Mouse (Mus musculus) lung, embryonic 16.5 days (tissue): ENCODE data around the gene Tes. TPM values are rescaled to one million over a fixed set of nuclear protein-coding genes. Genes with fewer than 3 reads are reported as not detected.
A peak's percentile ranks its signal among the peaks of the same experiment; 100 is the strongest.

Experiments used
- ATAC-seq: fragments of 200-750 bp; cut with Nextera tagmentation; 2 replicates; pipeline ENCODE4 v1.8.0; 2017; ENCODE audit warnings: low read depth, mild to moderate bottlenecking, moderate library complexity
- H3K27ac ChIP-seq: fragments of 300-500 bp; sonication (generic); 2 replicates; pipeline ENCODE4 v1.5.1; 2014; ENCODE audit warnings: mild to moderate bottlenecking, control low read depth, low read length
- H3K27me3 ChIP-seq: fragments of 300-500 bp; sonication (generic); 2 replicates; pipeline ENCODE4 v1.6.1; 2014; ENCODE audit warnings: low read depth, low read length, mixed read lengths; ENCODE audit not compliant: control insufficient read depth, insufficient read depth
- H3K36me3 ChIP-seq: fragments of 300-500 bp; sonication (generic); 2 replicates; pipeline ENCODE4 v1.6.1; 2014; ENCODE audit warnings: low read length; ENCODE audit not compliant: control insufficient read depth, insufficient read depth
- H3K4me1 ChIP-seq: fragments of 300-500 bp; sonication (generic); replicated peaks from 2 replicates; pipeline ENCODE4 v1.6.1; 2014; ENCODE audit warnings: low read length, mixed read lengths; ENCODE audit not compliant: control insufficient read depth, insufficient read depth
- H3K4me2 ChIP-seq: fragments of 300-500 bp; sonication (generic); 2 replicates; pipeline ENCODE4 v1.6.1; 2014; ENCODE audit warnings: low read depth, low read length, control low read depth
- H3K4me3 ChIP-seq: fragments of 300-500 bp; sonication (generic); 2 replicates; pipeline ENCODE4 v1.5.1; 2014; ENCODE audit warnings: mild to moderate bottlenecking, low read length, control low read depth
- H3K9ac ChIP-seq: fragments of 300-500 bp; sonication (generic); 2 replicates; pipeline ENCODE4 v1.6.1; 2014; ENCODE audit warnings: low read length, control low read depth
- H3K9me3 ChIP-seq: fragments of 300-500 bp; sonication (generic); 2 replicates; pipeline ENCODE4 v1.6.1; 2016; ENCODE audit warnings: low read length; ENCODE audit not compliant: control insufficient read depth
- WGBS: fragments of 180-500 bp; shearing (Covaris S2); extraction: QIAGEN DNeasy Blood & Tissue Kit; methylation state at CpG from one replicate; pipeline ENCODE4 v1.1.7; 2014; 5-methylcytosine and 5-hydroxymethylcytosine counted together
- polyA plus RNA-seq: library from polyadenylated mRNA; unstranded; fragments of >200 nt; fragmentation: Nextera tagmentation; extraction: Ambion mirVana; gene quantifications from 2 replicates; pipeline ENCODE4 v1.2.1, GENCODE M21; 2015

Tes gene
- polyA plus RNA-seq, 1 experiment from 2014 or later, result 66.3 TPM

DNA sequence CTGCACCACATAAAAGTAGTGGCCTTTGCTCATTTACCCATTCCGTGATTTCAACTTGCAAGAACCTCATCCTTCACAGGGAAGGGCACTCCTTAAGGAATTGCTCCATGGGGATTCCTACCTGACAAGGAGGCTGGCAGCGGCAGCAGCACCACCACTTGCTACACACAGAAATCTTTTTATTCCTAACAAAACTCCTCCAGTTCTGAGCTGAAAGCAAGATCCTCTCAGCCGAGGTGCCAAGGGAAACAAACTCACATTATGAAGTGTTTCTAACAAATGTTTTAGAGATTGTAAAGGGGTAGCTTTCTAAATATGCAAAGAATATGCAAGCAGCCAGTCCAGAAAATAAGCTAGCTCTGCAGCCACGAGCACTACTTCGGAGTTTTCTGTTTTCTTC, 49.6 kb downstream of the Tes start:
- no peak overlapping the region for H3K9ac ChIP-seq
- 46% methylated on average over 5 of the region's 5 CpGs for WGBS
- ATAC-seq, result peak; percentile 47
- no peaks in the 10 kb centered on the region for H3K9me3 ChIP-seq
- H3K4me3 ChIP-seq, result no peak overlapping the region
- H3K27me3 ChIP-seq, result no peaks in the 10 kb centered on the region
- peak overlapping the region; percentile 1; the same call in 1 of the 2 replicates for H3K27ac ChIP-seq
- no peak overlapping the region for H3K4me2 ChIP-seq
- H3K4me1 ChIP-seq, result peaks cover 9% of the 10 kb centered on the region
- no peaks in the 10 kb centered on the region for H3K36me3 ChIP-seq

DNA sequence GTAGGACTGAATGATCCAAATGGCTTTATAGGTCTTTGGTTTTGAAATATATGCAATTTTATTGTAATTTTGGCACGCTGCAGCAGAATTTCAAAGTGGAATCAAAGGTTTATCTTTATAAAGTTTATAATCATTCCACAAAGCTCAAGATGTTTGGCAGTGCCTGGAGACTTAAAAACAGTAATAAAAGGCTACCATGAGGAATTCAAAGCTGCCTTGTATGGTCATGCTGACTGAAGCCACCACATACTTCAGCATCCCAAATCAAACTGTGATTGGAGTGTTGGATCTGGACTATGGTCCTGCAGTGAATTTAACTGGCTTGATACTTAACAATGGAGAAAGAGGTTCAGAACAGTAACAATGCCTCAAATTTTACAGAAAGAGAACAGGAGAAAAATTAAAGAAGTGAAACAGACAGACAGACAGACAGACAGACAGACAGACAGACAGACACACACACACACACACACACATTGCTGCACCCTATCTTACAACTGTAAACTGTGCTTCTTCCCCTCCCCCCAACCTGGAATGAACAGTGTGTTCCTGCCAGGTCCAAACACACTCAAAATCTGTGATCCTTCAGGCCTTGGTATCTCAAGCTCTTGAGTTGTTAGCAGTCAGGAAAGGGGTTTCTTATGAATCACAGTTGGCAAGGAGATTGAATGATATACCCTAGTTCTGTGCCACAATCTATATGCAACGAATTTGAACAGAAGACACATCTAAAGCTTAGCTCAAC, 50.3 kb downstream of the Tes start:
- 46% methylated on average over 2 of the region's 2 CpGs for WGBS
- H3K4me2 ChIP-seq, result no peak overlapping the region
- H3K4me1 ChIP-seq, result peaks cover 9% of the 10 kb centered on the region
- no peak overlapping the region for H3K9ac ChIP-seq
- no peaks in the 10 kb centered on the region for H3K36me3 ChIP-seq
- peak overlapping the region; percentile 27 for H3K27ac ChIP-seq
- ATAC-seq, result peak; percentile 72; the same call in 1 of the 2 replicates
- no peaks in the 10 kb centered on the region for H3K27me3 ChIP-seq
- H3K9me3 ChIP-seq, result no peaks in the 10 kb centered on the region
- no peak overlapping the region for H3K4me3 ChIP-seq

DNA sequence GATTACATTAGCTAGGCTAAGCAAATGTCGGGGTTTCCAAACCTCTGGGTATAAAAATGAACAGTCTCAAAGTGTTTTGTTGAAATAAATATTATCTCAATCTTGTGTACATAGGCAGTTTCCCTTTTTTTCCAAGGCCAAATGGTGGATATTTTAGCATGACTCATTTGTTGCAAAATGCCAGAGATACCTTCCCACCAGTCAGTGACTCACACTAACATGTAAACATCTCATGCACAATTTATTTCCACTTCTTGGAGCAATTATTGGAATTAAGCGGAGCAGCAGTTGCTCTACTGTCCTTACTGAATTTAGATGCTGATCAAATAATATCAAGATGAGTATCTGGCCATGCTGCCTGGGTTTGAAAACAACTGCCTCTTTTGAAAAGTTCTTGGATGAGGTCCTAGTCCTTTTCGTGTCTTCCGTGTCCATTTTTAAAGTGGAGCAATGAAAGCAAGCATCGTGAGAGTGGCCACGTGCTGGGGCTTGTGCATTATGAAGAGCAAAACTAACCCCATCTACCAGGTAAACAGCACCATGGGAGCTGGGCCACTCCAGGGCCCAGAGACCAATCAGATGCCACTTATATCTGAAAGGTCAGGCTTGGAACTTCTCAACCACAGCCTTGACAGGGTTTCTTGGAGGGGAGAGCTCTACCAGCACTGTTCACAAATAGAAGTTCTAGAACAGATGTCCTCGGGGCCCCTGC, 54.7 kb downstream of the Tes start:
- no peaks in the 10 kb centered on the region for H3K27me3 ChIP-seq
- no peak for ATAC-seq
- H3K4me1 ChIP-seq, result peaks cover 9% of the 10 kb centered on the region
- no peak overlapping the region for H3K4me2 ChIP-seq
- H3K4me3 ChIP-seq, result no peak overlapping the region
- no peak overlapping the region for H3K9ac ChIP-seq
- no peak overlapping the region for H3K27ac ChIP-seq
- 69% methylated on average over 7 of the region's 7 CpGs for WGBS
- H3K36me3 ChIP-seq, result no peaks in the 10 kb centered on the region
- no peaks in the 10 kb centered on the region for H3K9me3 ChIP-seq

DNA sequence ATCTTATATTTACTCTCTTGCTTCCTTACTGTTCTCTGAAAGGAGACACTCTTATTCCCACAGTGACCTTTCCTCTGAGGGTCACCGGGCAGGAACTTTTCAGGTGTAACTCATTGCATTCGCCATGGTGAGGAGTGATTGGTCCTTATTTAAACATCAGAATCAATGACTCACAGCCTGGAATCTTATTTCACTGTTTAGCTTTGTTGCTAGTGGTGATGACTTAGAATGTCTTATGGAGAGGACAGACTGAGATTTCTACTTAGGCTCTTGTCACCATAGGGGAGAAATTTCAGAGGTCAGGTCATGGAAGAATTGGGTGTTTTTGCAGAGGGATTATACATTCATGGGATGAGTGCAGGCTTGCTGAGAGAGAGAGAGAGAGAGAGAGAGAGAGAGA, 75.1 kb downstream of the Tes start:
- Histone ChIP-seq H3K27ac (no peak overlapping the region), H3K4me3 (no peak overlapping the region), H3K4me1 (no peaks in the 10 kb centered on the region), H3K27me3 (no peaks in the 10 kb centered on the region), H3K9ac (no peak overlapping the region), H3K36me3 (no peaks in the 10 kb centered on the region), H3K9me3 (no peaks in the 10 kb centered on the region), H3K4me2 (no peak overlapping the region)
- 56% methylated on average over 2 of the region's 2 CpGs for WGBS
- ATAC-seq, result no peak

DNA sequence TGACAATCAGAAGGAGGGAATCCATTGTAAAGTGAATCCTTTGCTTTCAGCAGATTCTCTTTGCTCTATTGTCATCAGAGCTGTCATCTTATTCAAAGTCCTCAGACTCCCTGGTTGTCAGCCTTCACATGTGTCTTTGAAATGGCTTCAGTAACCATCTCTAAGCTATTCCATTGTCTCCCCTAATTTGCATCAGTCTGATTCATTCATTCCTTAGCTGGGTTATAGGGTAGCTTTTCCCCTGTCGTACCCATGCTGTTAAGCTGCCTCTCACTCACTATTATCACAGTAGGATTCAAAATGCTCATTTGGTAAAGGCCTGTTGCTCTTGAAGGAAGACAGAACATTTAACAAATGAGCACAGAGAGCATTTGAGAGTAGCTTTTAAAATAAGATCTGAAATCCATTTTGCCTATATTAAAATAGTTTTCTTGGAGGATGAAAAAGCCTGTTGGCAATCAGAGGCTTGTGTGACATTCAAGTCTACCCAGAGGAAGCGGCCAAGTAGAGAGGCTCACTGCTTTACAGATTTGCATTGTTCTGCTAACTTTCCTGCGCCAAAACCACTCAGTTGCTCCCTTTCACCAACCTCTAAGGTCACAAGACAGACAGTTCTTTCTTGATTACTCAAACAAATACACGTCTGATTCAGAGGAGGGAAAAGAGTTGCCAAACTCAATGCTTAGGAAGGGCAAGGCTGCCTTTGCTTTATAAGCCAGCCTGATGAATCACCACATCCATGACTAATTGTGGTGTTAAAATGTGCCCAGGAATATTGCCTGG, 77.8 kb downstream of the Tes start:
- ATAC-seq, result no peak
- H3K4me2 ChIP-seq, result no peak overlapping the region
- no peaks in the 10 kb centered on the region for H3K9me3 ChIP-seq
- no peaks in the 10 kb centered on the region for H3K4me1 ChIP-seq
- H3K36me3 ChIP-seq, result no peaks in the 10 kb centered on the region
- no peak overlapping the region for H3K27ac ChIP-seq
- no peaks in the 10 kb centered on the region for H3K27me3 ChIP-seq
- WGBS, result 41% methylated on average over 4 of the region's 4 CpGs
- no peak overlapping the region for H3K9ac ChIP-seq
- H3K4me3 ChIP-seq, result no peak overlapping the region

DNA sequence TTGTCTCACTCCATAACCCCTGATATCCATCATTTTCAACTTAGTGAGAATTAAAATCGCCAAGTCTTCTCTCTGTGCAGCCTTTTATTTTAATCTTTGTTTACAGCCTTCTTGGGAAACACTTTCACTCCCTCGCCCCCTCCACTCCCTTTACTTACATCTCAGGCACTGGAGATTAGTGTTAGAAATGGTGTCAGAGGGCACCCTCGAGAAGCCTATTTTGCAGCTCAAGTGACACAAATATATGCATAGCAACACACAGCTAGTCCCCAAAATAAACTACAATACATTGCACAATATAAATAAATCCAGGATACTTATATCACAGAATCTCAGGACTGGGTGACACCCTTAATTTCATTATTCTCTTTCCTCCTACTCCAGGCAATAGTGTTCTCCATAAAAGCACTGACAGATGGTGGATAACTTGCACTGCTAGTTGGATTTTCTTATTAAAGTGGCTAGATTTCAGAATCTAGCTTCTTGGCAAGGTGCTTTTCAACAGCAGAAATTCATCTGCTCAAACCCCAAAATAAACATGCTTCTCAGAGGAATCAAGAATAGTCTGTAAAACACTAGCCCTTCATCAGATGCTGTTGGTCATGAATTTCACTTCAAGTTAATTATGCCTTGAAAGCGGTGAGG, 86.2 kb downstream of the Tes start:
- Histone ChIP-seq H3K4me2 (no peak overlapping the region), H3K9me3 (no peaks in the 10 kb centered on the region), H3K27ac (no peak overlapping the region), H3K4me1 (no peaks in the 10 kb centered on the region), H3K4me3 (no peak overlapping the region), H3K9ac (no peak overlapping the region), H3K36me3 (no peaks in the 10 kb centered on the region), H3K27me3 (no peaks in the 10 kb centered on the region)
- WGBS, result 64% methylated on average over 4 of the region's 4 CpGs
- ATAC-seq, result no peak

DNA sequence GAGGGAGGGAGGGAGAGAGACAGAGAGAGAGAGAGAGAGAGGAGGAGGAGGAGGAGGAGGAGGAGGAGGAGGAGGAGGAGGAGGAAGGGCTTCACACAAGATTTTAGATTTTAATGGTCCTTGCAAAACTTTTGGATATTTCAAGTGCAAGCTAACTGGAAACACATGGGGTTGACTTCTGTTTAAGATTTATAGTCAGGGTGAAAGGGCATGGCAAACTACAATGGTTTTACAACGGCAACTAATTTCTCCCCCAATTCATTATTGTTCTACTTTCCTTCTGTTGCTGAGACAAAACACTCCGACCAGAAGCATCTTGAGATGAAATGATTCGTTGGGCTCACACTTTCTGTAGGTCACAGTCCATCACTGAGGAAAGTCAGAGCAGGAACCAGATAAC, 87.6 kb downstream of the Tes start:
- WGBS, result 30% methylated on average over 3 of the region's 3 CpGs
- Histone ChIP-seq H3K27ac (no peak overlapping the region), H3K4me2 (no peak overlapping the region), H3K4me3 (no peak overlapping the region), H3K36me3 (no peaks in the 10 kb centered on the region), H3K4me1 (no peaks in the 10 kb centered on the region), H3K27me3 (no peaks in the 10 kb centered on the region), H3K9me3 (no peaks in the 10 kb centered on the region), H3K9ac (no peak overlapping the region)
- ATAC-seq, result no peak
